Mouse (Mus musculus) lung, embryonic 14.5 days (tissue): ENCODE measurements around the gene 5430402E10Rik. TPM values are rescaled to one million over a fixed set of nuclear protein-coding genes. Genes with fewer than 3 reads are reported as not detected.
"Not testable (repeated sequence)": the region's sequence is repeated elsewhere in the genome, so short reads cannot be mapped to it uniquely, and the experiment has no call there.

Experiments
- ATAC-seq: fragments of 200-750 bp; cut with Nextera tagmentation; 2 replicates; pipeline ENCODE4 v1.8.0; 2017; ENCODE audit warnings: mild to moderate bottlenecking, moderate TSS enrichment, moderate library complexity; ENCODE audit not compliant: insufficient read depth
- DNase-seq: peaks from one replicate; pipeline ENCODE4 v3.0.0-alpha.2; 2015
- H3K27ac ChIP-seq: fragments of 300-500 bp; sonication (generic); 2 replicates; pipeline ENCODE4 v1.5.1; 2014; ENCODE audit warnings: low read depth, mild to moderate bottlenecking, moderate library complexity
- H3K27me3 ChIP-seq: fragments of 300-500 bp; sonication (generic); 2 replicates; pipeline ENCODE4 v1.6.1; 2014; ENCODE audit warnings: low read length, control low read depth; ENCODE audit not compliant: insufficient read depth
- H3K36me3 ChIP-seq: fragments of 300-500 bp; sonication (generic); 2 replicates; pipeline ENCODE4 v1.6.1; 2014; ENCODE audit warnings: control low read depth; ENCODE audit not compliant: insufficient read depth
- H3K4me1 ChIP-seq: fragments of 300-500 bp; sonication (generic); 2 replicates; pipeline ENCODE4 v1.6.1; 2014; ENCODE audit warnings: antibody characterized with exemption, control low read depth; ENCODE audit not compliant: insufficient read depth
- H3K4me2 ChIP-seq: fragments of 300-500 bp; sonication (generic); 2 replicates; pipeline ENCODE4 v1.6.1; 2014; ENCODE audit warnings: mild to moderate bottlenecking
- H3K4me3 ChIP-seq: fragments of 300-500 bp; sonication (generic); 2 replicates; pipeline ENCODE4 v1.5.1; 2014; ENCODE audit warnings: low read depth, low read length
- H3K9ac ChIP-seq: fragments of 300-500 bp; sonication (generic); 2 replicates; pipeline ENCODE4 v1.6.1; 2014
- H3K9me3 ChIP-seq: fragments of 300-500 bp; sonication (generic); 2 replicates; pipeline ENCODE4 v1.6.1; 2016; ENCODE audit warnings: low read depth, low read length, control low read depth
- WGBS: fragments of 180-500 bp; shearing (Covaris S2); extraction: QIAGEN DNeasy Blood & Tissue Kit; methylation state at CpG from one replicate; pipeline ENCODE4 v1.1.7; 2014; 5-methylcytosine and 5-hydroxymethylcytosine counted together
- polyA plus RNA-seq: library from polyadenylated mRNA; unstranded; fragments of >200 nt; fragmentation: Nextera tagmentation; extraction: Ambion mirVana; gene quantifications from 2 replicates; pipeline ENCODE4 v1.2.1, GENCODE M21; 2014

Gene 5430402E10Rik
- not detected in 2 replicates for polyA plus RNA-seq

- H3K4me2 ChIP-seq, H3K36me3 ChIP-seq, H3K27ac ChIP-seq, H3K27me3 ChIP-seq, H3K9me3 ChIP-seq, H3K4me1 ChIP-seq, DNase-seq, ATAC-seq, H3K9ac ChIP-seq, H3K4me3 ChIP-seq: not testable (repeated sequence)
- WGBS: 78% methylated on average over 1 of the region's 1 CpGs
Measured at GRCm38 (mm10) chrX:77924962-77925361, at the start of gene 5430402E10Rik. TSS of gene 5430402E10Rik (minus strand) at chrX:77925062.

DNA sequence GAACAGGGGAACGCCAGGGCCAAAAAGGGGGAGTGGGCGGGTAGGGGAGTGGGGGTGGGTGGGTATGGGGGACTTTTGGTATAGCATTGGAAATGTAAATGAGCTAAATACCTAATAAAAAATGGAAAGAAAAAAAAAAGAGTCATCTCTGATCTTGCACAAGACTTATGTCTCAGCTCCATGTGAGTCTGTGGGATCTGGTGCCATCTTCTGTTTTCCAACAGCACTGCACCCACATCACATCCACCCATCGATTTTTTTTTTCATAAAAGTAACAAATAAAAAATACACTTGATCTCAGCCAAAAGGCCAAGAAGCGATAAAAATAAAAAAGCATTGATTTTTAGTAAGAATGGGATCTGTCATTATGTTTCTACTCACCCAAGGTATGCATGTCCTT lies 44.8 kb downstream of the 5430402E10Rik start:
- not testable (repeated sequence) for H3K4me1 ChIP-seq, DNase-seq, H3K9me3 ChIP-seq, H3K4me2 ChIP-seq, H3K27me3 ChIP-seq, H3K9ac ChIP-seq, ATAC-seq, H3K4me3 ChIP-seq, H3K27ac ChIP-seq, H3K36me3 ChIP-seq
- WGBS: 30% methylated on average over 2 of the region's 4 CpGs

Other genes with a start within 250 kb of the 5430402E10Rik start
- 14.0 and 14.9 TPM in 2 replicates for gene Prkx, start 128.8 kb downstream of the 5430402E10Rik start, polyA plus RNA-seq
- not detected in 2 replicates for gene Pbsn, start 71.4 kb downstream of the 5430402E10Rik start, polyA plus RNA-seq
- gene Gm14744, start 60.3 kb downstream of the 5430402E10Rik start, polyA plus RNA-seq: not detected in 2 replicates
- not detected in 2 replicates for gene Obp1a, start 166.3 kb upstream of the 5430402E10Rik start, polyA plus RNA-seq
- gene Gm5938, start 200.4 kb upstream of the 5430402E10Rik start, polyA plus RNA-seq: not detected in 2 replicates